Mouse (Mus musculus): ENCODE results near the gene 5730522E02Rik.
A peak's percentile ranks its signal among the peaks of the same experiment; 100 is the strongest.

5730522E02Rik gene

GRCm38 (mm10) chr11:26004018-26004417 lies 206.5 kb downstream of the 5730522E02Rik start:
- DNase-seq (ENCODE audit: low read depth, low spot score) = no peak

- peak; percentile 17 for DNase-seq (ENCODE audit: low read depth, low spot score)
Measured at GRCm38 (mm10) chr11:25999738-26000137, 210.8 kb downstream of the 5730522E02Rik start.

GRCm38 (mm10) chr11:25997469-25997868 lies 213.1 kb downstream of the 5730522E02Rik start:
- DNase-seq (ENCODE audit: low read depth, low spot score) = no peak

GRCm38 (mm10) chr11:25994128-25994527 lies 216.4 kb downstream of the 5730522E02Rik start:
- DNase-seq (ENCODE audit: low read depth, low spot score) = peak; percentile 84

- DNase-seq (ENCODE audit: low read depth, low spot score) = no peak
Measured at GRCm38 (mm10) chr11:25992216-25992615, 218.3 kb downstream of the 5730522E02Rik start.

GRCm38 (mm10) chr11:25978736-25979276 lies 231.8 kb downstream of the 5730522E02Rik start:
- no peak for DNase-seq (ENCODE audit: low read depth, low spot score)

- DNase-seq (ENCODE audit: low read depth, low spot score) = no peak
Measured at GRCm38 (mm10) chr11:25941504-25941903, 269.1 kb downstream of the 5730522E02Rik start.

GRCm38 (mm10) chr11:25940716-25941294 lies 269.8 kb downstream of the 5730522E02Rik start:
- DNase-seq (ENCODE audit: low read depth, low spot score) = no peak

GRCm38 (mm10) chr11:25926267-25926666 lies 284.3 kb downstream of the 5730522E02Rik start:
- DNase-seq (ENCODE audit: low read depth, low spot score) = no peak

GRCm38 (mm10) chr11:25902321-25902720 lies 308.2 kb downstream of the 5730522E02Rik start:
- no peak for DNase-seq (ENCODE audit: low read depth, low spot score)

- DNase-seq (ENCODE audit: low read depth, low spot score) = no peak
Measured at GRCm38 (mm10) chr11:25901666-25902065, 308.9 kb downstream of the 5730522E02Rik start.

GRCm38 (mm10) chr11:25893906-25894305 lies 316.7 kb downstream of the 5730522E02Rik start:
- no peak for DNase-seq (ENCODE audit: low read depth, low spot score)

- DNase-seq (ENCODE audit: low read depth, low spot score) = no peak
Measured at GRCm38 (mm10) chr11:25872983-25873382, 337.6 kb downstream of the 5730522E02Rik start.

- no peak for DNase-seq (ENCODE audit: low read depth, low spot score)
Measured at GRCm38 (mm10) chr11:25872317-25872716, 338.2 kb downstream of the 5730522E02Rik start.

- DNase-seq (ENCODE audit: low read depth, low spot score) = no peak
Measured at GRCm38 (mm10) chr11:25866292-25866691, 344.3 kb downstream of the 5730522E02Rik start.

GRCm38 (mm10) chr11:25862686-25863085 lies 347.9 kb downstream of the 5730522E02Rik start:
- DNase-seq (ENCODE audit: low read depth, low spot score) = peak; percentile 62

- DNase-seq (ENCODE audit: low read depth, low spot score) = peak; percentile 7
Measured at GRCm38 (mm10) chr11:25856629-25857568, 353.7 kb downstream of the 5730522E02Rik start.

GRCm38 (mm10) chr11:25855794-25856193 lies 354.8 kb downstream of the 5730522E02Rik start:
- no peak for DNase-seq (ENCODE audit: low read depth, low spot score)

- no peak for DNase-seq (ENCODE audit: low read depth, low spot score)
Measured at GRCm38 (mm10) chr11:25854216-25854615, 356.3 kb downstream of the 5730522E02Rik start.

- no peak for DNase-seq (ENCODE audit: low read depth, low spot score)
Measured at GRCm38 (mm10) chr11:25853032-25853431, 357.5 kb downstream of the 5730522E02Rik start.

GRCm38 (mm10) chr11:25848824-25849644 lies 361.5 kb downstream of the 5730522E02Rik start:
- no peak for DNase-seq (ENCODE audit: low read depth, low spot score)

GRCm38 (mm10) chr11:25838451-25838850 lies 372.1 kb downstream of the 5730522E02Rik start:
- DNase-seq (ENCODE audit: low read depth, low spot score) = no peak
